Mouse (Mus musculus): ENCODE data around the gene Lmo7.

The Lmo7 gene

DNA sequence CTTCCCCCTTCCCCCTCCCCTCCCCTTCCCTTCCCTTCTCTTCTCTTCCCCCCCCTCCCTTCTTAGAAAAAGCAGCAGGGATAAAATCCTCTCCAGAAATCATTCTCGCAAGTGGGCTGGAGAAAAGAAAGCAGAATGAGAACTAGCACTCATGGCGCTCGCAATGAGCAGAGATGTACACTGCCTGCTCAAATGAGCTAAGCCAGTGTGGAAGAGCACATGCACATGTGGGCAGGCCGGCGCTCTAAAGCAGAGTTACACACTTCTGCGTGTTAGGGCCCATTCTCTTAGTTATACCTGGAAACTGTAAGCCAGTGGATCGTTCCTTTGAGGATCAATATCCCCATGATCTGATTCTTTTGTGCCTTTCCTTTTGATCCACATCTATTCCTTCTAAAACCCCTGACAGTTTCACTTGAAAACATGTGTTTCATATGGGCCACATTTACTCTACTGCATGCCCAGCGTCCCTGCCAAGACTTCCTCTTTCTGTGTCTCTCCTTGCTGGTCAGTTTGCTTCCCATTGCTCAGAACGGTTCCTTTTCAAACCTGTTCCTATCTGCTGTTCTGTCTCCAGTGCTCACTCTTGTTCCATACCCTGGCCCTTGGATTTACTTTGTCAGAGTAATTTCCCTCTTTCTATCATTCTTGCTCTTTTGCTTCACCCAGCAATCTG, 224.2 kb downstream of the Lmo7 start:
- no peak for DNase-seq

GRCm38 (mm10) chr14:101964381-101964780, 234.6 kb downstream of the Lmo7 start:
- DNase-seq, result no peak

GRCm38 (mm10) chr14:101964956-101965355, 235.2 kb downstream of the Lmo7 start:
- DNase-seq, result no peak

- DNase-seq, result no peak
Measured at GRCm38 (mm10) chr14:101972764-101973163, 243.0 kb downstream of the Lmo7 start.

- no peak for DNase-seq
Measured at GRCm38 (mm10) chr14:101973171-101973570, 243.4 kb downstream of the Lmo7 start.

- no peak for DNase-seq
Measured at GRCm38 (mm10) chr14:101976021-101976685, 246.4 kb downstream of the Lmo7 start.

Measured in kidney, adult 9 months (tissue).